Mouse (Mus musculus): ENCODE data around the gene Itga3. TPM values are rescaled to one million over a fixed set of nuclear protein-coding genes. Genes with fewer than 3 reads are reported as not detected.

Itga3 gene
- total RNA-seq, 2 experiments from 2014 or later: 12.1 to 14.0 TPM

DNA sequence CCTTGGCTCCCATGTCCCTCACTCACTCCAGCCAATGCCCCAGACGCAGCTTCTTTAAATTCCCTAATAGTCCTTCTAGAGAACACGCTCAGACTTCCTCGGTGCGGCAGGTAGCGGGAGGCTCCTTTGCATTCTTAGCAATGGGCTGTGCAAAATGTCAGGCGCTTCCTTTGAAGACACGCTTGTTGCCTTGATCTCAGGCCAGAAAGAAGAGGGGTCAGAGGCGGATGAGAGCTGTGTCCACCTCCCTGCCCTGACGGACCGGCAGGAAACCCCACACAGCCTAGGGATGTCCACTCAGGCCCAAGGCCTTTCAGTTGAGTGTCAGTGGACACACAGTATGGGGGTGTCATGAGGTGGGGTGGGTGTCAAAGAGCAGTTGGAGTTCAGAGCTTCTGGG is 19.0 kb upstream of the Itga3 start:
- no peak for DNase-seq

DNA sequence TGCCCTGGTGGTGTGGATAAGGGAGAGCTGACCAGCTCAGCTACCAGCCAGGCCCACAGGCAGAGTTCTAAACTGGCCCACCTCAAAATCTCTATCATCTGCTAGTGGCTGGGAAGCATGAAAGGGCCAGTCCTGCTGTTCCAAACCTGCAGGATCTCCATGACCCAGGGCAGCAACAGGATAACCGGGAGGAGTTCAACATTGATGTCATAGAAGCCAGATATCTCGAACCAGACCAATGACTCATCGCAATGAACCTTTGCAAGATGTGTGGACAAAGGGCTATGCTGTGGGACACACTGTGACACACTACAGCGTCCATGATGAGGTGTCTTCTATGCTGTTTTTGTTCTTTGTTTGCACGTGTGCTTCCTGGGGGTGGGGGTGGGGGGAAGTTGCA is 16.5 kb upstream of the Itga3 start:
- DNase-seq: no peak

DNA sequence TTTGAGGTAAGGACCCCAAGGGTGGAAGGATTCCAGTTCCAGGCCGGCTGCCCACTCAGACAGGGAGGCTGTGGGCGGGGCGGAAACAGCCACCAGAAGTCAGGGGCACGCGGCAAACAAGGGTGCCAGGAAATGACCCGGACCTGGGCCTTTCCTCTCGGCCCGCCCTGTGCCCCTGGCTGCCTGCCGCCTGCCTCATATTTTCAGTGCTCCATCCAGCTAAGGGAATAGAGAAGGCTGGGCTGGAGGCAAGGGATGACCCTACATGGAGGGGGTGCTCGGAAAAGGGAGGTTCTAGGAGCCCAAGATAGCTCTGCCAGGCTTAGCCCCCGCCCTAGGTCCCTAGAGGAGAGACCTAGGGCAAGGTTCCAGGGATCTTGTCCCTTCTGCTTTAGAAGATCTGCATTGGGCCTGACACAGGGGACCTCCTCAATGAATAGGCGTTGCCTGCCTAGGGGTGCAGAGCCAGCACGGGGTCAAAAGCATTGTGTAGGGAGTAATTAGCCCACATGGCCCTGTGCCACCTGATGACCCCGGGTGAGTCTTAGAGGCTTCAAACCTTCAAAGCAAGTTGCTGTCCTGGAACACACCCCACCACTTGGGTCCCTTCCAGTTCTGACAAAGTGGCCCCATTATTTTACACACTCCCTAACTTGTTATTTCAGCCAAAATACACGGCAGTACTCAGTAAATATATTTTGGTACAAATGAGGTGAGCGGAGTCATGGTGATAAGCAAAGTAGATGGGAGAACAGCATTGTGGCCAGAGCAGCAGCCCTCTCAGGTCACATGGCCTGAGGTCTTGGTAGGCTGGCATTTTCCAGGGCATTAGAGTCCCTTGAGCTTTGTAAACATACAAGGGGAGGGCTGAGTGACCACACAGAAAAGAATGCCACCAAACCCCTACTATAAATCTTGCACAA is 12.5 kb upstream of the Itga3 start:
- DNase-seq: no peak

DNA sequence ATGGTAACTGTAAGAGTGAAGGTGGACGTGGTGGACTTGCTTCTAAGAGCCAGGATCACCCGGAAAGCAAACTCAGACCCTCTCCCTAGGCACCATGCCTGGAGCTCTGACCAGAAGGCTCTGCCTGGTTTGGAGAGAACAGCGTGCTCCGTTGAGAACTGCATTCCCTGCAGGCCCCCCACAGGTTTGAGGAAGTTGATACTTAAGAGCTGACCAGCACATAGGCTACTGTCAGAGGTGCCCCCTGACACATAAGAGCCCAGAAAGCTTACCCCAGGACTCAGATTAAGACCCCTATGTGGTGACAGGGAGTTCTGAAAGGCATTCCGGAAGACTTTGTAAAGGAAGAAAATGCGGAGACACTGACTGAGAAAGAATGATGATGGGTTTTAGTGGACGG is 11.7 kb upstream of the Itga3 start:
- no peak for DNase-seq

DNA sequence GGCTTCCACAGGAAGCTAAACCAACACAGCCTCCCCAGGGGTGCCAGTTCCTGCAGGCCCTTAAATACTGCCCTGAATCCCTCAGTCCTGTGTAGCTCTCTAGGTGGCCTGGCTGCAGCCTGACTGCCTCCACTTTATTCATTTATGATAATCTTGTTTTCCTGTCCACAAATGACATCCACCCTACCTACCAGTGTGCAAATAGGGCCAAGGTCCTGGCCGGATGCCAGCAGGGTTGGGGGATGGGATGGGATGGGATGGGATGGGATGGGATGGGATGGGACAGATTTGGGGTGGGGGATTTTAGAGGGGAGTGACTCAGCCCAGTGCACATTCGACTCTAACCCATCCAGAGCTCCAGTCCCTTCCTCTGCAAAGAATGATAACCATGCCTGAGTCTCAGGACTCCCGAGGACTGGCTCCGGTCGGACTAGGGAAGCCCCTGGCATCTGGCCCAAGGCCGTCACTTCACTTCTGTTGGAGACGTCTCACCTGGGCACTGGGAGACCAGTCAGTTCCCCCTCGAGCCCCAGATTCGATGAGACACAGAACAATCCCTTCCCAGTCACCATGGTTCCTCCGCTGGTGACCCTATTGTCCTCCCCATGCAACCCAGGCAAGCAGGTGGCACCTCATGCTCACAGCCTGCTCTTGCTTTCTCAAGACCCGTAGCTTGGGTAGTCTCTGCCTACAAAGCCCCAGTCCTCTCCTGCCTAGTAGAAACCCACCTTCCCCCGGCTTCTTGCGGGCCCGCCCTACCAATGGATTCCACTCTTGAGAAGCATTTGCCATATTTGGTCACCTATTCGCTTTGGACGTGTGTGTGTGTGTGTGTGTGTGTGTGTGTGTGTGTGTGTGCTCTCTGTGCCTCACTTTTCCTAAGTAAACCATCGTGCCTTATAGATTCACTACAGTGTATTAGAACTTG is 11.0 kb upstream of the Itga3 start:
- no peak for DNase-seq

DNA sequence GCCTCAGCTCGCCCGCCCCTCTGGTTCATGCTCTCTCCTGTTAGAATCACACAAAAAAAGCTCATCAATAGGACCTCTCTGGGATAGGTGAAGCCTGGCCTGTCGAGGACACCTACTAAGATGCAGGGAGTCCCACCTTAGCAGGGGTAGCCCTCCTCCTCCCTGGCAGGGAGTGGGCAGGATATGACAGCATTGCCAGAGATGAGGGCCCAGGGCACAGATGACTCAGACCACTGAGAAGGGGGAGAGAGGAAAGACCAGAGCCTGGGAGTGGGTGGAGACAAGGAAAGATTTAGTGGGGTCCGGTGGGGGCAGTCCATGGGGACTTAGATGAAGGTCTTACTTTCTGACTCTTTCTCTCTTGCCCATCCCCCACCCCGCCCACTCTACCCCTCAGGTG is 9.6 kb upstream of the Itga3 start:
- DNase-seq: no peak

DNA sequence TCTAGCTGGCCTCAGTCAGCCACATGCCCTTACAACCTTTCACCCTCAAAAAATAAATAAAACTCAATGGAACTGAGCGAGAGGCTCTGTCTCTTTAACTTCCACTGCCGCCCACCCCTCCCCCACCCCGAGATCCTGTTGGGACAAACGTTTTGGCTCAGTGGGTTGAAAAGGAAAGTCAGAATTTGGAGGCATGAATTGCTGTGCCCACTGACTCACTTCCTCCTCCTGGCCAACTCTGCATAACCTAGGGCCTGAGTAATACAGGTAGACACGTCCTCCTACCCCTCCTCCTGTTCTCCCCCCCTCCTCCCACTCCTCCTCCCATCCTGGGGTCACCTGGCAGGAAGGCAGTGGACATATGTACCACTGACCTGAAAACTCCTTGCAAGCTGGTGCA is 9.1 kb upstream of the Itga3 start:
- DNase-seq: no peak

DNA sequence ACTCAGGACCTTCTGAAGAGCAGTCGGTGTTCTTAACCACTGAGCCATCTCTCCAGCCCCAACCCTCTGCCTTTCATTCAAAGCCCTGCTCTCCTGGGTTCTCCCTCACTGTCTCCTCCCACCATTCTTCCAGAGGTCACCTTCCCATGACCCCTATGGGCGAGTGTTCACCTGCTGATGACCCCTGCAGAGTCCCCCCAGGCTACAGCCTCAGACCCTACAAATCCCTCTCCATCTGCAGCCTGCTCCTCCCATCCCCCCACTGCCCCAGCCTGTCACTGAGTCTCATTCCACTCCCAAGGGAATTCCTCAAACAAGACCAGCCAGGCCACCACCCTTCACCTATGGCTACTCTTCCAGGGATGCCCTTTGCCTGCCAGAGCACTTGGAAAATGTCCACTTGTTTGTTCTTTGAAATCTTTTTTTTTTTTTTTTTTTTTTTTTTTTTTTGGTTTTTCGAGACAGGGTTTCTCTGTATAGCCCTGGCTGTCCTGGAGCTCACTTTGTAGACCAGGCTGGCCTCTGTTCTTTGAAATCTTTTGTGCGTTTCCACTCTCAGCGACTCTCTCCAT is 8.3 kb upstream of the Itga3 start:
- no peak for DNase-seq

DNA sequence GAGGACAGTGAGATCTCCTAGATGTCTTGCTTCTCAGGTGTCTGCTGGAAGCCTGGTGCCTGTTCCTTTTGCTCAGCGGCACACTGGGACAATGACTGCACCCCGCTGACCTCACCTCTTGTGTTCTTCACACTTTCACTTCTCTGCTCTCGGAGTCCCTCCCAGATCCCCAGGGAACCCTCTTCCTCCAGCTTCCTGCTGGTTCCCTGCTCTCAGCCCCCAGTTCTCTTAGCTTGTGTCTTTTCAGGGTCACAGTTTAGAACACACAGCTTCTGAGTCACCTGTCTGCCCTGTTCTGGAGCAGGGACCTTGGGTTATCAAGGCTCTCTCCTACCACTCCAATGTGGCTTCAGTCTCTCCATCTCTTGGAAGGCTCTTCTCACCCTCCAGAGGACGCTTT is 7.6 kb upstream of the Itga3 start:
- DNase-seq: no peak

DNA sequence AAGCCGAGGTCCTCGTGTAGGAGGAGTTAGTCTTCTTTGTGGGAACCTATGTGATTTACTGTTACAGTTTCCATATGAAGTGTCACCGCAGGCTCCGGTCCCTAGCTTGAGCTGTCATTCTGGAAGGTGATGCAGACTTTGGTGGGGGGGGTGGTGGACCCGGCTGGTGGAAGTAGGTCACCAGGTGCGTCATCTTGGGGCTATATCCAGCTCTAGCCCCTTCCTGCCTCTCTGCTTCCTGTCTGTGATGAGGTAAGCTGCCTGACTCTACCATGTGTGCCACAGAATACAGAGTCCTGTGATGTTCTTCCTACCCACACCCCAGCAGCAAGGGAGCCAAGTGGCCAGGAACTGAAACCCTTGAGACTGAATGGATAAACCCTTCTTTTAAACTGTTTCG is 6.3 kb upstream of the Itga3 start:
- no peak for DNase-seq

DNA sequence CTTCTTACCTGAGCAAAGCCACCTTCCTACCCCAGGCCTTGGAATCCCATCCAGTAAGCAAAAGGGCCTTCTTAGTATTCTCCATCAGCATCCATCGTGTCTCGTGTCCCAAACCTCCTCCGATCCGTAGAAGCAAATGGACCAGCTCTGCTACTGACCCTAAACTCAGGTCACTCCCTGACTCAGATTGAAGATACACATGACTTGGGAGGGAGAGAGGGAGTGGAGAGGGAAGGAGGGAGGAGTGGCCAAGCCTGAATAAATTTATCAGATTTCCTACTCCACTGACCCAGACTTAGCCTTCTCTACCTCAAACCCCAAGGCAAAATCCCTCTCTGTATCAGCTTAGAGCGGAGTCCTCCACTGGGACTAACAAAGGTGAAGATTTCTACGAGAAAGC is 4.2 kb upstream of the Itga3 start:
- DNase-seq: no peak

DNA sequence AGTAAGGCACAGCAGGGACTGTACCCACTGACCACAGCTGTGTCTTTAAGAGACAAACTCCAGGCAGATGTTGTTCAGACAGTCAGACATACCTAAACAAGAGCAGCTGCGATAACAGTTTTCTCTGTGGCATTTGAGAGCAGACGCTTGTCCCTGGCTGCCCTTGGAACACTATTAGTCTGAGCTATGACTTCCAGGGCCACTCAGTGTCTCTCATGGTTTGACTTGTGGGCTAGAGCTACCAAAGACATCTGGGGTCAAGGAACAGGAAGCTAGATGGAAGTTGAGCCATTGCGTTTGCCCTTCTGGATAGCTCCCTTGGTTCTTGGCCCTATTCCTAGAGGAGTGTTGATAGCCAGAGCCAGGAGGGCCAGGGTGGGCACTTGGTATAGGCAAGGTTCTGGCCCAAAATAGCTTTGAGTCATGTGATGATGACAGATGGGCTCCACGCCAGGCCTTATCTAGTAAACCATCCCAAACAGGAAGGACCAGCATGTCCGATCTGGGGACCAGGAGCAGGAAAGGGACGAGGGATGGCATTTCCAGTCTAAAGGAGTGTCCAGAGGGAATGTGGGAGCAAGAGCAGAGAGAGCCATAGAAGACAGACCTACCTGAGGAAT is 2.8 kb upstream of the Itga3 start:
- no peak for DNase-seq

DNA sequence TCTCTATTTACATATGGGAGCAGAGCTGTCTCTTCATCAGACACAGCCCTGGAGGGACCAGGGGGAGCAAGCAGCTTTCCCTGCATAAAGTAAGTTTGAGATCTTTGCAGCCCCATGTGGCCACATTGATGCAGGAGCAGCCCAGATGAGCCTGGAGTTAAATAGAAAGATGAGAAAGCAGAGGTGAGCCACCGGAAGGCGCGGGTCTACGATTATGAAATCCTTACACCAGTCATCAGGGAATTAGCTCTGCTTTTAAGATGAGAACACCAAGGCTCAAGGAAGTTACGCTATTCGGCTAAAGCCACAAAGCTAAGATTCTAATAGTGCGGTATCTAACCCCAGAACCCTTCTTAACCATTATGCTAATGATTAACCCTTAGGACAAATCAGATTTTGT is 1.4 kb upstream of the Itga3 start:
- no peak for DNase-seq

DNA sequence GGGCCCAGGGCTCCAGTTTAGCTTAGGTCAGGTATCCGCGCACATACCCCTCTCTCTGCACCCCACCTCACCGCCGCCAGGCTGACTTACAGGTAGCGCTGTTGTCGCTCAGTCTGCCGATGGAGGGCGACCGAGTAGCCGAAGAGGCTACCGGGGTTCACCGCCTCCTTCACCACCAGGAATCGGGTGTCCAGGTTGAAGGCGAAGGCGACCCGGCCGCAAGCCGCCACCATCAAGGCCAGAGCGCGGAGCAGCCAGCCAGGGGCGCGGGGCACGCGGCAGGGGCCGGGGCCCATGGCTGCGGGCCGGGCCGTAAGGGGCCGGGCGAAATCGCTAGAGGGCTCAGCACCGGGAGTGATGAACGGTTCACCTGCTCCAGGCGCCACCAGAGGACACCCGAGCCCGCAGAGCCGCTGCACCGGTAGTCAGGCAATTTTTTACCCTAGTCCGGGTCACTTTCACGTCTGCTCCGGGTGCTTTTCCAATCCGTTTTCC is 513 bp downstream of the Itga3 start:
- peak; percentile 35 to 47 for DNase-seq

DNA sequence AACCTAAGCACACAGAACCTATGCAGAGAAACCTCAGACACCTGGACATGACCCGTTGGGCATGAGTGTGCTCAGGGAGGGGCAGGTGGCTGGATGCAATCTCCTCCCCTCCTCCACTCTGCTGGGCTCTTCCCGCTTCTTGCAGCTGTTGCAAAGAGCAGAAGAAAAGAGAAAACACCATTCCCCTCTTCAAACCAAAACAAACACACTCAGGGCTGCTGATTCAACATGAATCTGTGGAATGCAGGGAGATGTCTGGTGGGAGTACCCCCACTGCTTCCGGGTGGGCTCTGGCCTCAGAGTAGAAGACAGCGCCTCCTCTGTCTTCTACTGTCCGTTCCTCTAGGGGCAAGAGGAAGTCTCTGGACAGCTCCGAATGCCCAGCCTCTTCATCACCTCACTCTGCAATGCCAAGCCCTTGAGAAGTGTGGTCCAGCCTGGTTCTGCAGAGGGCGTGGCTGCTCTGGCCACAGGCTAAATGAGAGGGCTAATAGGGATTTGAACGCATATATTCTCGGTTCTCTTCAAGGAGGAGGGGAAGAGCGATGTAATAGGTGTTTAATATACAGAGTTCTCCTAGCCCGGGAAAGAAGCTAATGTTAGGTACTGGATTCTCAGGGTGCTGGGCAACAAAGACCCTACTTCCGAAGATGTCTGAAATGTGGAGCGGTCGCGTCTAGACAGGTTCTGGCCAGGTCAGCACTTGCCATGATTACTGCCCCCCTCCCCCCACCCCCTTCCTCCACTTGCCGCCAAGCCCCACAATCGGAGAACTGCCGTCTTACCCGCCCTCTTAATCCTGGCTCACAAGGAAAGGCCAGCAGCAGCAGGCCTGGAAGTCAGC is 1.2 kb downstream of the Itga3 start:
- DNase-seq: no peak

DNA sequence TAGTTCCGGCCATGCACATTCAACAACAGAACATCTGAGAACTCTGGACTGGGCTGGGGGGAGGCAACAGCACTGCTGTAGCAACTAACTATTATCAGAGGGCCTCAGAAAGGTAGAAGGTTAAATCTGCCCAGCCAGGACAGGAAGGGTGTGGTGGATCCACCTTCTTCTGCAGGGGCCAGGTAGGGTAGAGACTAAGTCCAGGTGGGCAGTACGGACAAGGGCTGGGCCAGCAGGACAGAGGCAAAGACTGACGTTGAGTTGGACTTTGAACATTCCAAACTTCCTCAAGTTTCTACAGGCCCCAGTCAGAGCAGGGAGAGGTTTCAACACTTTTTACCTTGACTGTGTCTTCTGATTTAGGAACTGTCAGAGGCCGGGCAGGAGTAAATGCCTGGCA is 1.9 kb downstream of the Itga3 start:
- no peak for DNase-seq

DNA sequence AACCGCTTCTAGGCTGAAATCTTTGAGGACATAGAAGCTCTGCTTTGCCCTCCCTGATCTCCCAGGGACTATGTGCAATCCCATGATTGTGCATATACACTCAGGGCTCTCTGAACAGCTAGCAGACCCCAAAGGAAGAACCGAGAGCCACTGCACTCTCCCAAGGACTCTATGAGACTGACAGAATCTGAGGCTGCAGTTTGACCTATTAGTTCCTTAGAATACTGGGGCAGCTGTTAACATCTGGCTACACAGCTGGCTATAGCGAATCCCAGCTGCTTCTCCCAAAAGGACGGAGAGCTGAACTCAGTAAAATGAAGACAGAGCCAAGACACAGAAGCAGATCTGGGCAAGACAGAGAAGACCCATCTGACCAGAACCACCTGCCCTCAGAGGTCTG is 2.8 kb downstream of the Itga3 start:
- no peak for DNase-seq

DNA sequence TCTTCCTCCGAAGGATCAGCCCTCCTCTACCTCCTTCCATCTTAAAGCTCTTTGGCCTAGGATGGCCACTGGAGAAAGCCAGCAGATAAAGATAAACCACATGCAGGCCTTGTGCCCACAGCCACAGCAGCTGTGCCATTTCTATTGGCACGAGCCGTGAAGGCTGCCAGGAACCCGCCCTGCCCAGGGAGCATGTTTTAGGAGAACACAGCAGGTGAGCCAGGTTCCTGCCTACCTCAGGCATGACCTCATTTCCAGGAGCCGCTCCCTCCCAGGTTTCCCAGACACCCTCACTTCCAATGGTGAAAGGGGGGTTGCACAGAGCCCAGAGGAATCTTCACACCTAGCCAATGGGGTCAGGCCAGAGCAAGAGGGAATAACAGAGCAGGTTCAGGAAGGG is 3.8 kb downstream of the Itga3 start:
- no peak for DNase-seq

DNA sequence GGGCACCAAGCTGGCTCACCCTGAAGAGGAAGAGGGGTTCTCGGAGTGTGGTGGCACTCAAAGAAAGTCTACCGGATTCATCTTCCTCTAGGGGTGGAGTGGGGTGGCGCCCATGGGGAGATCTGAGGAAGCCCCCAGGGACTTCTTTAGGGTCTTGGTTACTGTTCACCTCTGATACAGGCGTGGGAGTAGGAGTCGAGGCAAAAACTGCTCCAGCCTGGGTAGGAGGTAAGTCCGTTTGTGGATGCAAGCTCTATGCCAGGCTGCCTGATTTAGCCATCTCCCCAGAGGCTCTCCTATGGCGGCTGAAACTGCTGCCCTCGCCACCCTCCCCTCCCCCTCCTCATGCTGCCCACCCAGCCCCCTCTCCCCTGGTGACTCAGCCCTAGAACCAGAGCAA is 4.5 kb downstream of the Itga3 start:
- DNase-seq: no peak

DNA sequence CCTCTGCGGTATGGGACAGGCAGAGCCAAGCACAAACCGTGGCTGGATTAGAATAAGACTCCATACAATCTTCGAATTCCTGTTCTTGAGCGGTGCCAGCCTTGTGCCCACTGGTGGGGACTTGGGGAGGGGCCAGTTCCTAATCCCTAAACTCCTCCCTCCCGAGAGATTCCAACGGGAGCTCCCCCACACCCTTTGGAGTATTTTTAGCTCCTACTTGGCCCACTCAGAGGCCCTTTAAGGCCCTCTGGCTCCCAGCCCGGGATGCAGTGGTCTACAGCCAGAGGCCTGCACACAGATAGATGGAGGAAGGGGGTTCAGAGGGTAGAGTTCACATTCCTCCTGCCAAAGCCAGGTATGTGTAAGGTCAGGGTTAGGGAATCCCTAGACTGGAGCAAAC is 5.3 kb downstream of the Itga3 start:
- DNase-seq: no peak
